Mouse (Mus musculus) embryonic facial prominence, embryonic 12.5 days (tissue): ENCODE results near the gene Iqschfp. TPM values are rescaled to one million over a fixed set of nuclear protein-coding genes. Genes with fewer than 3 reads are reported as not detected.

Experiments
- ATAC-seq: fragments of 200-750 bp; cut with Nextera tagmentation; 2 replicates; pipeline ENCODE4 v1.8.0; 2017; ENCODE audit not compliant: insufficient number of reproducible peaks, insufficient read depth, low FRiP score, low TSS enrichment
- H3K27ac ChIP-seq: fragments of 300-500 bp; sonication (generic); 2 replicates; pipeline ENCODE4 v1.5.1; 2016; ENCODE audit warnings: mild to moderate bottlenecking
- H3K27me3 ChIP-seq: fragments of 300-500 bp; sonication (generic); 2 replicates; pipeline ENCODE4 v1.6.1; 2016; ENCODE audit warnings: mild to moderate bottlenecking, moderate library complexity
- H3K36me3 ChIP-seq: fragments of 300-500 bp; sonication (generic); 2 replicates; pipeline ENCODE4 v1.6.1; 2016; ENCODE audit warnings: mild to moderate bottlenecking
- H3K4me1 ChIP-seq: fragments of 300-500 bp; sonication (generic); 2 replicates; pipeline ENCODE4 v1.6.1; 2016
- H3K4me2 ChIP-seq: fragments of 300-500 bp; sonication (generic); replicated peaks from 2 replicates; pipeline ENCODE4 v1.6.1; 2016; ENCODE audit warnings: mild to moderate bottlenecking, moderate library complexity
- H3K4me3 ChIP-seq: fragments of 300-500 bp; sonication (generic); 2 replicates; pipeline ENCODE4 v1.5.1; 2016; ENCODE audit warnings: mild to moderate bottlenecking
- H3K9ac ChIP-seq: fragments of 300-500 bp; sonication (generic); 2 replicates; pipeline ENCODE4 v1.6.1; 2016; ENCODE audit warnings: mild to moderate bottlenecking, moderate library complexity
- H3K9me3 ChIP-seq: fragments of 300-500 bp; sonication (generic); 2 replicates; pipeline ENCODE4 v1.6.1; 2016; ENCODE audit warnings: mild to moderate bottlenecking, moderate library complexity
- WGBS: fragments of 180-500 bp; shearing (Covaris S2); methylation state at CpG from one replicate; pipeline ENCODE4 v1.1.7; 2016; 5-methylcytosine and 5-hydroxymethylcytosine counted together
- polyA plus RNA-seq: library from polyadenylated mRNA; unstranded; fragments of >200 nt; fragmentation: Nextera tagmentation; extraction: Ambion mirVana; gene quantifications from 2 replicates; pipeline ENCODE4 v1.2.1, GENCODE M21; 2016

Gene Iqschfp
- polyA plus RNA-seq, 1 experiment from 2014 or later = 0.13 TPM

DNA sequence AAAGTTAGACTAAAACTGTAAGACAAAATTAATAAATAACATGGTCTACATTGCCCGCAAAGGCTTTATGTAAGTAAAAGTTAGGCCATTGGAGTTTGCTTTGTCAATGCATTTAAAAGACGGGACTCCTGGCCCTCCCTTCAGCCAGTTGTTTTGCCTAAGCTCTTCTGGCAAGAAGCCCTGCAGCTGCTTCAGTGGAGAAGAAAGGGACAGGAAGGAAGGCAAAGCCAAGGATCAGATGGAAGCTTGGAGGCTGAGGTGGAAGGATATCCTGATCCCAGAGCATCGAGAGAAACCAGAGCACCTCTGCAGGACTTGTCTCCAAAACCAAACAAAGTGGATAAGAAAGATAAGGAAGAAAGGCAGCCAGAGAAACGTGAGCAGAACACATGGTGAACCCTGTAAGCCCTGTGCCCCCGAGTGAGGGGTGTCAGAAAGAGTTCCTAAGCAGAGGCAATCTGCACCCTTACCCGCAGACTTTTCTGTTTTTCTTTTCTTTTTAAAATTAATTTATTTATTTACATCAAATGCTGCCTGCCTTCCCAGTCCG is 614.8 kb downstream of the Iqschfp start:
- no peak overlapping the region for H3K9ac ChIP-seq
- H3K4me2 ChIP-seq = no peak overlapping the region
- no peaks in the 10 kb centered on the region for H3K36me3 ChIP-seq
- no peak overlapping the region for H3K27ac ChIP-seq
- no peaks in the 10 kb centered on the region for H3K4me1 ChIP-seq
- 65% methylated on average over 7 of the region's 7 CpGs for WGBS
- H3K4me3 ChIP-seq = no peak overlapping the region
- no peaks in the 10 kb centered on the region for H3K9me3 ChIP-seq
- H3K27me3 ChIP-seq = no peaks in the 10 kb centered on the region
- ATAC-seq = no peak

DNA sequence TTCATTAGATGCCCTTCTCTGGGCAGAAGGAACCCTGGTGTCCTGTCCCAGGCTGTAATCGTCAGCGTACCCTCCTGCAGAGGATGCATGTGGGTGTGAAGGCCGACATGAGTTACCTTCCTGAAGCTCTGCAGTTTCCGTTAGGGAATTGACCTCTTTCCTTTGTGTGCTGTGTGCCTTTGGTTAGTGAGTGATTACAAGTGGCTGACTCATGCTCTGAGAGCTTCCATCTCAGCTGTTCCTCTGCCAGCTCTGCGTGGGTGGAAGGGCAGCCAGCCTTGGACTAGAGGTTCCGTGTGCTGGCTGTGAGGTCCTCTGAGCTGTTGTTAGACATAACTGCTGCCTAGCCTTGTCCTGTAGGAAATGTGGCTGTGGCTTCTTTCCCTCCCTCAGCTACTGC is 616.6 kb downstream of the Iqschfp start:
- no peaks in the 10 kb centered on the region for H3K4me1 ChIP-seq
- H3K9me3 ChIP-seq = no peaks in the 10 kb centered on the region
- no peak overlapping the region for H3K4me2 ChIP-seq
- H3K9ac ChIP-seq = no peak overlapping the region
- ATAC-seq = no peak
- H3K27ac ChIP-seq = no peak overlapping the region
- no peak overlapping the region for H3K4me3 ChIP-seq
- WGBS = 70% methylated on average over 6 of the region's 6 CpGs
- no peaks in the 10 kb centered on the region for H3K27me3 ChIP-seq
- H3K36me3 ChIP-seq = no peaks in the 10 kb centered on the region

GRCm38 (mm10) chr3:68510872-68511271 is 618.8 kb downstream of the Iqschfp start:
- Histone ChIP-seq H3K36me3 (no peaks in the 10 kb centered on the region), H3K9me3 (no peaks in the 10 kb centered on the region), H3K27ac (no peak overlapping the region), H3K27me3 (no peaks in the 10 kb centered on the region), H3K4me2 (no peak overlapping the region), H3K9ac (no peak overlapping the region), H3K4me1 (no peaks in the 10 kb centered on the region), H3K4me3 (no peak overlapping the region)
- 78% methylated on average over 5 of the region's 5 CpGs for WGBS
- ATAC-seq = no peak

GRCm38 (mm10) chr3:68511744-68512143 is 619.7 kb downstream of the Iqschfp start:
- Histone ChIP-seq H3K27me3 (no peaks in the 10 kb centered on the region), H3K36me3 (no peaks in the 10 kb centered on the region), H3K27ac (no peak overlapping the region), H3K4me2 (no peak overlapping the region), H3K9ac (no peak overlapping the region), H3K4me3 (no peak overlapping the region), H3K9me3 (no peaks in the 10 kb centered on the region), H3K4me1 (no peaks in the 10 kb centered on the region)
- WGBS = 79% methylated on average over 4 of the region's 4 CpGs
- ATAC-seq = no peak

DNA sequence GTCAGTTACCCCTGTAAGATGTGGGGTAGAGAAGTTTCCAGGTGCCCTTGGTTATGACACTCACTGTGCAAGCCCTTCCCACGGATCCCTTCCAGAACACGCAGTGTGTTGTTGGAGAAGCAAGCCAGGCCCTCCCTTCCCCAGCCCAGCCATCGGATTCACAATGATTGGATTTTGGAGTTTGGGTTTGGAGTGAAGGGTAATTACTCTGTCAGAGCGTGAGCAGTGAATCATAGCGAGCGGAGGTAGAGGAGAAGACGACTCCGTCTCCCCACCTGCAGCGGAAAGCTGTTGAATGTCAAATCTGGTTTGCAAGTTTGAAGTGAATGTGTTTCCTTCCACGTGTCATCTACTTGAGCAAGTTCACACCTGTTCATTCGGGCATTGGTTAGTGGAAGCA is 620.3 kb downstream of the Iqschfp start:
- Histone ChIP-seq H3K9ac (no peak overlapping the region), H3K4me3 (no peak overlapping the region), H3K27me3 (no peaks in the 10 kb centered on the region), H3K27ac (no peak overlapping the region), H3K4me2 (no peak overlapping the region), H3K36me3 (no peaks in the 10 kb centered on the region), H3K4me1 (no peaks in the 10 kb centered on the region), H3K9me3 (no peaks in the 10 kb centered on the region)
- WGBS = 71% methylated on average over 11 of the region's 11 CpGs
- ATAC-seq = no peak

GRCm38 (mm10) chr3:68513340-68514119 is 621.5 kb downstream of the Iqschfp start:
- Histone ChIP-seq H3K9me3 (no peaks in the 10 kb centered on the region), H3K4me1 (no peaks in the 10 kb centered on the region), H3K4me2 (no peak overlapping the region), H3K36me3 (no peaks in the 10 kb centered on the region), H3K27me3 (no peaks in the 10 kb centered on the region), H3K27ac (no peak overlapping the region), H3K9ac (no peak overlapping the region), H3K4me3 (no peak overlapping the region)
- no peak for ATAC-seq
- WGBS = 79% methylated on average over 7 of the region's 7 CpGs

- Histone ChIP-seq H3K27me3 (no peaks in the 10 kb centered on the region), H3K4me1 (no peaks in the 10 kb centered on the region), H3K27ac (no peak overlapping the region), H3K4me3 (no peak overlapping the region), H3K4me2 (no peak overlapping the region), H3K9ac (no peak overlapping the region), H3K36me3 (no peaks in the 10 kb centered on the region), H3K9me3 (no peaks in the 10 kb centered on the region)
- ATAC-seq = no peak
- 81% methylated on average over 3 of the region's 3 CpGs for WGBS
Observed at GRCm38 (mm10) chr3:68514120-68514497, 622.1 kb downstream of the Iqschfp start.

DNA sequence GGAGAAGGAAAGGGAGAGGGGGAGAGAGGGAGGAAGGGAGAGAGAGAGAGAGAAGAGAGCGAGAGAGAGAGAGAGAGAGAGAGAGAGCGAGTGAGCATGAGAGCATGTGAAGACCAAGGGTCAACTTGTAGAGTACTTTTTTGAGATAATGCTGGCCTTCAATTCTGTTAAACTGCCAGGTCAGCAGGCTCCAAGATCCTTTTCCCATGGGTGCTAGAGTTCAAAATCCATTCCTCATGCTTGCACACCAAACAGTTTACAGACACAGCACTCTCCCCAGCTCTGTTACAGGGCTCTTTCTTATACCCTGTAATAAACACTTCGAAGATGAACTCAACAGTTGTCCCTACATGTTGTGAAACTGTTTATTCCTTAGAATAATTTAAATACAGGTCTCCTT is 622.7 kb downstream of the Iqschfp start:
- H3K9ac ChIP-seq = no peak overlapping the region
- H3K4me2 ChIP-seq = no peak overlapping the region
- H3K9me3 ChIP-seq = no peaks in the 10 kb centered on the region
- no peak for ATAC-seq
- H3K4me1 ChIP-seq = no peaks in the 10 kb centered on the region
- H3K36me3 ChIP-seq = no peaks in the 10 kb centered on the region
- no peak overlapping the region for H3K27ac ChIP-seq
- WGBS = 80% methylated on average over 3 of the region's 3 CpGs
- H3K4me3 ChIP-seq = no peak overlapping the region
- no peaks in the 10 kb centered on the region for H3K27me3 ChIP-seq

GRCm38 (mm10) chr3:68516393-68517081 is 624.5 kb downstream of the Iqschfp start:
- no peaks in the 10 kb centered on the region for H3K27me3 ChIP-seq
- H3K4me1 ChIP-seq = no peaks in the 10 kb centered on the region
- H3K27ac ChIP-seq = no peak overlapping the region
- H3K4me2 ChIP-seq = no peak overlapping the region
- no peak for ATAC-seq
- WGBS = 87% methylated on average over 12 of the region's 12 CpGs
- no peaks in the 10 kb centered on the region for H3K9me3 ChIP-seq
- H3K4me3 ChIP-seq = no peak overlapping the region
- H3K36me3 ChIP-seq = no peaks in the 10 kb centered on the region
- H3K9ac ChIP-seq = no peak overlapping the region

- H3K9me3 ChIP-seq = no peaks in the 10 kb centered on the region
- no peak overlapping the region for H3K4me3 ChIP-seq
- 60% methylated on average over 7 of the region's 7 CpGs for WGBS
- no peaks in the 10 kb centered on the region for H3K36me3 ChIP-seq
- H3K27me3 ChIP-seq = no peaks in the 10 kb centered on the region
- H3K4me2 ChIP-seq = no peak overlapping the region
- H3K9ac ChIP-seq = no peak overlapping the region
- H3K27ac ChIP-seq = no peak overlapping the region
- ATAC-seq = no peak
- no peaks in the 10 kb centered on the region for H3K4me1 ChIP-seq
Observed at GRCm38 (mm10) chr3:68517236-68517635, 625.2 kb downstream of the Iqschfp start.

DNA sequence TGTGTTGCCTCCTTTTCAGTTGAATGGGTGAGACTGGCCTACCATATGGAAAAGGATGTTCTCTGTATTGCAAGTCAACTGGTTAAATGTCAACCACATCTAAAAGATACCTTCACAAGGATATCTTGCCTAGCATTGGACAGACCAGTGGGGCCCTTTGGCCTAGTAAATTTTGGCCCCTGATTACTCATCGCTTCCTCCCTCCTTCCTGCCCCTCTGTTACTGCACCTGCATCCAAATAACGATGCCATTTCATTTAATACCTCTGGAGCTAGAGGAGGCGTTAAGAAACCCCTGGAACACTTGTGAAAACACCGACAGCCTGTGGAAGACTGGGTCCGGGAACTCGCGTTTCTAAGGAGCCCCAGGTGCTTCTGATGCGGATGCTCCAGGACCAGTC is 626.0 kb downstream of the Iqschfp start:
- Histone ChIP-seq H3K36me3 (no peaks in the 10 kb centered on the region), H3K27me3 (no peaks in the 10 kb centered on the region), H3K4me2 (no peak overlapping the region), H3K4me3 (no peak overlapping the region), H3K9me3 (no peaks in the 10 kb centered on the region), H3K27ac (no peak overlapping the region), H3K9ac (no peak overlapping the region), H3K4me1 (no peaks in the 10 kb centered on the region)
- WGBS = 86% methylated on average over 8 of the region's 8 CpGs
- no peak for ATAC-seq

DNA sequence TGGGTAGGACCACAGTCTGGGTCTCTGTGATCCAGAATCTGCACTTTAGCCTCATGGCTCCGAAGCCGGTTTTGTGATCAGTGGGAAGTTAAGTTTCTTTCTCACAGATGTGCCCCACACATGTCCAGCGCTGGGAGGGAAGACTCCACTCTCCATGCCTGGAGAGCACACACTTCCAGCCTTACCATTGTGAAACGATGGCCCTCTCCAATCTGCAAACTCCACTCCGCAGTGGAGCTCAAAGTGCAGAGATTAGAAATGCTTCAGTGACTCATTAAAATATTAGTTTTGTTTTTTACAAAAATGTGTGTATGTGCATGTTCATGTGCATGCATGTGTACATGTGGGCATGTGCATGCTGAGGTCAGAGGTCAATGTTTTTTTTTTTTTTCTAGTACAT is 626.6 kb downstream of the Iqschfp start:
- ATAC-seq = no peak
- Histone ChIP-seq H3K36me3 (no peaks in the 10 kb centered on the region), H3K27me3 (no peaks in the 10 kb centered on the region), H3K4me1 (no peaks in the 10 kb centered on the region), H3K4me3 (no peak overlapping the region), H3K9ac (no peak overlapping the region), H3K27ac (no peak overlapping the region), H3K4me2 (no peak overlapping the region), H3K9me3 (no peaks in the 10 kb centered on the region)
- 91% methylated on average over 5 of the region's 5 CpGs for WGBS
